Mouse (Mus musculus): ENCODE measurements around the gene Klf2. TPM values are rescaled to one million over a fixed set of nuclear protein-coding genes. Genes with fewer than 3 reads are reported as not detected.

The Klf2 gene
- polyA plus RNA-seq, 1 experiment from 2014 or later = 4.3 TPM

DNA sequence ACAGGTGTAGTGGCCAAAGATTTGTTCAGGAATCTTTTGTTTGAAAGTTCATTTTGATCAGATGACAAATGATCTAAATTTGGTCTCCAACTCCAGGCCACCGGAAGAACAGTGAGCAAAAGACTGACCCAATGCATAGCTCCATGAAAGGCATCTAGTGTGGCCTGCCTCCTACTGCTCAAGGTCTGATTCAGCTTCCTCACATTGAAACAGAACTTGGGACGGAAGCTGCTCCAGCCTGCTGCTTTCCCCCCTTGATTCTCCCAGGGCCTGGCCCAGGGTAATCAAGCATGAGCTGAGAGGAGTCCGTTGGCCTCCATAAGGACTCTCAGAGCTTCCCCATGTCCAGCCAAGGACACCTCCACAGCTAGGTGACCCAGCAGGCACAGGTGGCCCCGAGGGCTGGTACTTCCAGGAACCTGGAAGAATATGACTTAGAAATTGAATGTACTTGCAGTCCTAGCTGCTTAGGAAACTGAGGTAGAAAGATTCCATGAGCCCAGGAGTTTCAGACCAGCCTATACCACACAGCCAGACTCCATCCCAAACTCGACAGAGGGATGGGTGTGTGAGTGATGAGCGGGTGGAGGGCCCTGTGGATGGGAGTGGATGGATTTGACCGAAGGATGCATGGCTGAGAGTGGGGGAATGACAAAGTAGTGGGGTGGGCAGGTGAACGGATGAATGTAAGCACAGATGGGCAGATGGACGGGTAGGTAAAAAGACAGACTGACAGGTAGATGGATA is 18.0 kb upstream of the Klf2 start:
- no peak for ATAC-seq (ENCODE audit: low read depth)
- H3K4me1 ChIP-seq (ENCODE audit: control insufficient read depth, insufficient read depth, low read length) = no peaks in the 10 kb centered on the region
- no peak overlapping the region for H3K27ac ChIP-seq (ENCODE audit: low read depth, low read length)
- no peaks in the 10 kb centered on the region for H3K27me3 ChIP-seq (ENCODE audit: control insufficient read depth, insufficient read depth, low read length)
- H3K9me3 ChIP-seq (ENCODE audit: control insufficient read depth, low read length) = no peaks in the 10 kb centered on the region
- H3K9ac ChIP-seq (replicated peaks; ENCODE audit: low read depth, low read length) = no peak overlapping the region
- no peaks in the 10 kb centered on the region for H3K36me3 ChIP-seq (ENCODE audit: control insufficient read depth, insufficient read depth, low read length)
- no peak overlapping the region for H3K4me2 ChIP-seq (ENCODE audit: low read depth, low read length)
- 81% methylated on average over 9 of the region's 9 CpGs for WGBS
- no peak overlapping the region for H3K4me3 ChIP-seq (ENCODE audit: low read depth, low read length)

DNA sequence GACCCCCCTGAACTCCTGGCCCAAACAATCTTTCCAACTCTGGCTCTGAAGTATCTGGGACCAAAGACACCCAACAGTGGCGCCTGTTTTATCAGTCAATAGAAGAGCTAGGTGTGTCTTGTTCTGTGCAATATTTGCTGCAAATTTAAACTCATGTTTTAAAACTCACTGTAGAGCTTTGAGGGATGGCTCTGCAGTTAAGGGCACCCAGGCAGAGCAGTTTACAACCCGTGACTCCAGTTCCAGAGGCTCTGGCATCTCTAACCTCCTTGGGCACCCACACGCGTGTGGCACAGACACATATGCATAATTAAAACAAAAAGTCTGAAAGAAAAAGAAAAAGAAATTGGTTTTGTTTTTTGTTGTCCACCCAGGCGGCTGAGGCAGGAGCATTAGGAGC is 17.3 kb upstream of the Klf2 start:
- H3K27me3 ChIP-seq (ENCODE audit: control insufficient read depth, insufficient read depth, low read length) = no peaks in the 10 kb centered on the region
- WGBS = 77% methylated on average over 5 of the region's 5 CpGs
- no peaks in the 10 kb centered on the region for H3K36me3 ChIP-seq (ENCODE audit: control insufficient read depth, insufficient read depth, low read length)
- H3K27ac ChIP-seq (ENCODE audit: low read depth, low read length) = no peak overlapping the region
- no peak overlapping the region for H3K4me2 ChIP-seq (ENCODE audit: low read depth, low read length)
- ATAC-seq (ENCODE audit: low read depth) = no peak
- H3K9me3 ChIP-seq (ENCODE audit: control insufficient read depth, low read length) = no peaks in the 10 kb centered on the region
- H3K9ac ChIP-seq (replicated peaks; ENCODE audit: low read depth, low read length) = no peak overlapping the region
- no peaks in the 10 kb centered on the region for H3K4me1 ChIP-seq (ENCODE audit: control insufficient read depth, insufficient read depth, low read length)
- no peak overlapping the region for H3K4me3 ChIP-seq (ENCODE audit: low read depth, low read length)

DNA sequence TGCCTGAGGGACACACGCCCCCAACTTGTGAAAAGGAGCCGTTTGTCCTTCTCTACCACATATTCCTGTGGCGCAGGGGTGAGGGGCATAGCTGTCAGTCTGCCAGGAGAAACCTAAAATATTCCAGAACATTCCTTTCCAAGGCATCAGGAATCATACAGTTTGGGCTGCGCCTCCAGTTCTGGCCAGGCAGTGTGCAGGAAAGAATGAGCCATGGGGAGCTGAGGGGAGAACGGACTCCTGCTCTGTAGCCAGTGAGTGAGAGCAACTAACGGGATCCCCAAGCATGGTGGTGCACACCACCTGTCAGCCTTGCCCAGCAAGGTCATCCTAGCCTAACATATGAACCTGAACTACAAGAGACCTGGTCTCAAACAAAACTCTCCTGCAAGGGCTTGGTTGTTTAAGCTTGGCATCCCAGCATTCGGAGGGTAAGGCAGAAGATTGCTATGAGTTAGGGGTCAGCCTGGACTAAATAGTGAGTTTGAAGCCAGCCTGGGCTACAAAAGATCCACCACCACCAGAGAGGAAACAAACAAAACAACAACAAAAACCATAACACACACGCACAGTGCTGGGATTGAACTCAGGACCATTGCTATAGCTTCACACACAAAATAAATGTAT is 15.7 kb upstream of the Klf2 start:
- no peak for ATAC-seq (ENCODE audit: low read depth)
- Histone ChIP-seq H3K27me3 (ENCODE audit: control insufficient read depth, insufficient read depth, low read length) (no peaks in the 10 kb centered on the region), H3K4me1 (ENCODE audit: control insufficient read depth, insufficient read depth, low read length) (no peaks in the 10 kb centered on the region), H3K9ac (replicated peaks; ENCODE audit: low read depth, low read length) (no peak overlapping the region), H3K4me3 (ENCODE audit: low read depth, low read length) (no peak overlapping the region), H3K4me2 (ENCODE audit: low read depth, low read length) (no peak overlapping the region), H3K36me3 (ENCODE audit: control insufficient read depth, insufficient read depth, low read length) (no peaks in the 10 kb centered on the region), H3K27ac (ENCODE audit: low read depth, low read length) (no peak overlapping the region), H3K9me3 (ENCODE audit: control insufficient read depth, low read length) (no peaks in the 10 kb centered on the region)
- WGBS = 70% methylated on average over 8 of the region's 8 CpGs

DNA sequence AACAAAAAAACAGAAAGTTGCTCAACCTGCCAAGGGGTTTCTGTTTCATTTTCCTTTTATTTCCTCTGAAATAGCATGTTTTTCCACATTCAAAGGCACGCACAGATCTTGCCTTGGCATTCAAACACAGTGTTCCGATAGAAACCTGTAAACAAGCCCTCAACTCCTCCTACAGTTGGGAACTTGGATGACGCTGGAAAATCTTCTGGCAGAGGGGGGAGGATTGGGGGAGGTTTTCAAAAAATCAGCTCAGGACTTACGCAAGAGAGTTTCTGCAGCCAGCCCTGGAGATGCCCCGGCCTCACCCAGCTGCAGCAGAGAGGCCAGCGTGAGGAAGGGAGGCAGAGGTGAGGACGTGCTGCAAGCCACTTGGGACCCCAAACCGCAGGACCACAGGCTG is 15.2 kb upstream of the Klf2 start:
- no peak for ATAC-seq (ENCODE audit: low read depth)
- Histone ChIP-seq H3K4me2 (ENCODE audit: low read depth, low read length) (no peak overlapping the region), H3K36me3 (ENCODE audit: control insufficient read depth, insufficient read depth, low read length) (no peaks in the 10 kb centered on the region), H3K9me3 (ENCODE audit: control insufficient read depth, low read length) (no peaks in the 10 kb centered on the region), H3K9ac (replicated peaks; ENCODE audit: low read depth, low read length) (no peak overlapping the region), H3K4me1 (ENCODE audit: control insufficient read depth, insufficient read depth, low read length) (no peaks in the 10 kb centered on the region), H3K27me3 (ENCODE audit: control insufficient read depth, insufficient read depth, low read length) (no peaks in the 10 kb centered on the region), H3K27ac (ENCODE audit: low read depth, low read length) (no peak overlapping the region), H3K4me3 (ENCODE audit: low read depth, low read length) (no peak overlapping the region)
- WGBS = 73% methylated on average over 8 of the region's 8 CpGs

DNA sequence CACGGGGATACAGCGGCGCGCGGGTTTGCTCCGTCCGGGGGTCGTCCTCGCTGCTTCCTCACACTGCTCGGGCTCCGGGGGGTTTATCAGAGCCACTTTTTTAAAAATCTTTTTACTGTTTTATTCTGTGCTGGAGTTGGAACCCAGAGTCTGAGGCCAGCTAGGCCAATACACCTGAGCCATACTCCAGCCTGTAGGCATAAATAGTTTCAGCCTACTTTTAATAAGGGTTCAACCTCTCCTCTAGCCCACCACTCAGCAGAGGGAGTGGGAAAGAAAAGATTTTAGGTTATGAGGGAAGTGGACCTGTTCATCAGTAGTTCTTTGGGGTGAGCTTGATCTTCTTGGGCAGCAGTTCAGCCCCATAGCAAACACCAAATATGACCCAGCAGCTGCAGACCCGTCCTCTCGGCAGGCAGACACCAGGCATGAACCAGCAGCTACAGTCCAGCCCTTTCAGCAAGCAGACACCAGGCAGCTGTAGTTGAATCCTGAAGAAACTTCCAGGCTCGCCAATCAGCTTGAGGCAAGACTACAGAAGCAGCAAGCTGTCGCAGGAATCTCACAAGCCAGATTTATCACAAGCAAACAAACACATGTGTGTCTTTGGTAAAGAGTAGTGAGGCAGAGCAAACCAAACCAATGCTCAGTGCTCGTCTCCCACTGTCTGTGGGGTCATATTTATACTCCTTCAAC is 13.5 kb upstream of the Klf2 start, which contains the start of gene Gm10282:
TSS of gene Gm10282 (minus strand) at position 51 of the 696 bp plus-strand sequence.
- Histone ChIP-seq H3K4me2 (ENCODE audit: low read depth, low read length) (no peak within 1 kb of the TSS), H3K36me3 (ENCODE audit: control insufficient read depth, insufficient read depth, low read length) (no peaks in the 10 kb centered on the region), H3K9ac (replicated peaks; ENCODE audit: low read depth, low read length) (no peak within 1 kb of the TSS), H3K4me3 (ENCODE audit: low read depth, low read length) (no peak within 1 kb of the TSS), H3K27me3 (ENCODE audit: control insufficient read depth, insufficient read depth, low read length) (no peaks in the 10 kb centered on the region), H3K27ac (ENCODE audit: low read depth, low read length) (no peak within 1 kb of the TSS), H3K4me1 (ENCODE audit: control insufficient read depth, insufficient read depth, low read length) (no peaks in the 10 kb centered on the region), H3K9me3 (ENCODE audit: control insufficient read depth, low read length) (no peaks in the 10 kb centered on the region)
- ATAC-seq (ENCODE audit: low read depth) = no peak
- 71% methylated on average over 16 of the region's 16 CpGs for WGBS

DNA sequence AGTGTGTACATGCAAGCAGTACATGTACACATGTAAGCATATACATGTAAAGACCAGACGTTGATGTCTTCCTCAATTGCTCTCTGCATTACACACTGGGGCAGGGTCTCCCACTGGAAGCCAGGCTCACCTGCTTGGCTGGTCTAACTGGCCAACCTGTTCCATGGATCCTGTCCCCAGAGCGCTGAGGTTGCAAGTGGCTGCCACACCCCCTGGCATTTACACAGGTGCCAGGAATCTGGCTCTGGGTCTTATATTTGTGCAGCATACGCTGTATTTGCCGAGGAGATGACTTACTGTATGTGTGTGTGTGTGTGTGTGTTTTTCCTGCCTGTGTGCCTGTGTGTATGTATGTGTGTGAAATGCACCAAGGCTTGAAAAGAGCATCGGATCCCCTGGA is 11.9 kb upstream of the Klf2 start:
- no peak overlapping the region for H3K4me2 ChIP-seq (ENCODE audit: low read depth, low read length)
- H3K36me3 ChIP-seq (ENCODE audit: control insufficient read depth, insufficient read depth, low read length) = no peaks in the 10 kb centered on the region
- WGBS = 92% methylated on average over 5 of the region's 5 CpGs
- H3K27ac ChIP-seq (ENCODE audit: low read depth, low read length) = no peak overlapping the region
- no peaks in the 10 kb centered on the region for H3K4me1 ChIP-seq (ENCODE audit: control insufficient read depth, insufficient read depth, low read length)
- no peaks in the 10 kb centered on the region for H3K9me3 ChIP-seq (ENCODE audit: control insufficient read depth, low read length)
- no peak overlapping the region for H3K4me3 ChIP-seq (ENCODE audit: low read depth, low read length)
- H3K27me3 ChIP-seq (ENCODE audit: control insufficient read depth, insufficient read depth, low read length) = no peaks in the 10 kb centered on the region
- ATAC-seq (ENCODE audit: low read depth) = no peak
- no peak overlapping the region for H3K9ac ChIP-seq (replicated peaks; ENCODE audit: low read depth, low read length)

DNA sequence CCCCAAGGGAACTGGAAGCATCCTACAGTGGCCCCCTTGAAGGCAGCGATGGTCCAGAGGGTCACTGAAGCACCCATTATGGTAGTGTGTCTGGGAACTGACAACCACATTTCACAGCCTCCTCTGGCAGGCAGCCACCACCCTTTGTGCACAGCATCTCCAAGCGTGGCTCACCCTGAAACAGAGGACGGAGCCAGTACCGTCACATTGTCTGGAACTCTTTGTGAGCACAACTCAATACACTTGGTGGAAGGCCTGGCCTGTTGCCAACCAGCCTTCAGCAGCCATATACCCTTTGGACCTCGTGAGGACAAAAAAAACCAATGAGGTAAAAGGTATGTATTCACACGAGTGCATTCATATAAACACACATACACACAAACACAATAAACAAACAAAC is 10.6 kb upstream of the Klf2 start:
- Histone ChIP-seq H3K9ac (replicated peaks; ENCODE audit: low read depth, low read length) (no peak overlapping the region), H3K4me2 (ENCODE audit: low read depth, low read length) (no peak overlapping the region), H3K4me3 (ENCODE audit: low read depth, low read length) (no peak overlapping the region), H3K4me1 (ENCODE audit: control insufficient read depth, insufficient read depth, low read length) (no peaks in the 10 kb centered on the region), H3K27ac (ENCODE audit: low read depth, low read length) (no peak overlapping the region), H3K36me3 (ENCODE audit: control insufficient read depth, insufficient read depth, low read length) (no peaks in the 10 kb centered on the region), H3K9me3 (ENCODE audit: control insufficient read depth, low read length) (no peaks in the 10 kb centered on the region), H3K27me3 (ENCODE audit: control insufficient read depth, insufficient read depth, low read length) (no peaks in the 10 kb centered on the region)
- ATAC-seq (ENCODE audit: low read depth) = peak; percentile 35; the same call in 1 of the 2 replicates
- 43% methylated on average over 6 of the region's 6 CpGs for WGBS

DNA sequence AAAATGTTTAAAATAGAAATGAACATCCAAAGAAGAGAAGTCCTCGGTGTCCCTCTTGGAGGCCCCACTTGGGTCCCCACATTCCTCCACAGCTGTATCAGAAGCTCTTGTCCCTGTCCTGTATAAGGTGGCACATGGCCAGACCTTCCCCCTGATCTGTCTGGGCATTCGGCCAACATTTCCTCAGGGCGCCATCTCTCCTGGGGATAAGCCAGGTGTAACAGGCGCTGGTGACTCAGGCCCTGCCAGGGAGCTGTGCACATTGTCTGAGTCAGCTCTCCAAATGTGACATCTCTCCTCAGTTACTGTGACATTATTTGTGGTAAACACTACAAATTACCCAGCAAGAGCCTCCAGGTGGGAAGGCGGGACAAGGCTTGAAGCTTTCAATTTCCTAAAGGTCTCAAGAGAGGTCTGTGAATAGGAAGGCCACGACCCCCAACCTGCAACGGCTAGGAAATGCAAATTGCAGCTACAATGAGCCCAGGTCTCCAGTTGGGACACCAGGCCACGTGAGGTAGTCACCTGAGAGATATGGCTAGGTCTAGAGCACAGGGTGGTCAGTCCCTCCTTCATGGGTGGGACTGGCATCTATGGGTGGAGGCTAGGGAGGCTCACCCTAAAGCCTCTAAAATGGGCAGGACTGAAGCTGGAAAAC is 7.9 kb upstream of the Klf2 start:
- ATAC-seq (ENCODE audit: low read depth) = peak; percentile 64; the same call in 1 of the 2 replicates
- 43% methylated on average over 8 of the region's 8 CpGs for WGBS
- Histone ChIP-seq H3K27ac (ENCODE audit: low read depth, low read length) (no peak overlapping the region), H3K36me3 (ENCODE audit: control insufficient read depth, insufficient read depth, low read length) (no peaks in the 10 kb centered on the region), H3K4me2 (ENCODE audit: low read depth, low read length) (no peak overlapping the region), H3K9ac (replicated peaks; ENCODE audit: low read depth, low read length) (no peak overlapping the region), H3K4me3 (ENCODE audit: low read depth, low read length) (no peak overlapping the region), H3K4me1 (ENCODE audit: control insufficient read depth, insufficient read depth, low read length) (no peaks in the 10 kb centered on the region), H3K27me3 (ENCODE audit: control insufficient read depth, insufficient read depth, low read length) (no peaks in the 10 kb centered on the region), H3K9me3 (ENCODE audit: control insufficient read depth, low read length) (no peaks in the 10 kb centered on the region)
